Mouse (Mus musculus) kidney, adult 2 months (tissue): ENCODE measurements around the gene Kcnab1.

Experiments used
- CTCF ChIP-seq: fragments of 200-500 bp; conservative IDR thresholded peaks from 2 replicates; pipeline ENCODE4 v1.5.1; 2011; ENCODE audit warnings: low read depth, mild to moderate bottlenecking, control low read depth, low read length, moderate library complexity, mixed read lengths; ENCODE audit not compliant: insufficient read depth, insufficient read length
- POLR2A ChIP-seq: fragments of 200-500 bp; IDR thresholded peaks from one replicate; pipeline ENCODE4 v1.6.1; 2011; ENCODE audit warnings: low read depth, low read length, control low read depth

DNA sequence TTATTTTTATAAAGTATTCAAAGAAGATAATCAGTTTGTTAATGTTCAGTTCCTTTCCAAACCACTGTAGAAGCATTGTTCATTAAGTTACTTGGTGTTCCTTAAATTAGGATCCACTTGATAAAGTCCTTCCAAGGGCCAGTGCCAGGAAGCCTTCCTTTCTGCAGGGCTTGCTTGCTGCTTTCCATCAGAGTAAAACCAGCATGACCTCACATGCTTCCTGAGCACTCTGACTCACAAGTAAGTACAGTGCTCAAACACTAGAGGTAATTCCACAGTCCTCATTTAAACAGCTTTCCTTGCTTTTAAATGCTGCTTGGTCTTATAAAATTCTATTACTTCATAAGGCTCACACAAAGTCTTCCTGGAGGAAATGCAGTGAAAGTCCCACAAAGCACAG is 276.6 kb downstream of the Kcnab1 start:
- TF ChIP-seq POLR2A (no peak), CTCF (no peak)
